8 mouse cellular contexts compared by ENCODE assay signal in the genomic region with DNA sequence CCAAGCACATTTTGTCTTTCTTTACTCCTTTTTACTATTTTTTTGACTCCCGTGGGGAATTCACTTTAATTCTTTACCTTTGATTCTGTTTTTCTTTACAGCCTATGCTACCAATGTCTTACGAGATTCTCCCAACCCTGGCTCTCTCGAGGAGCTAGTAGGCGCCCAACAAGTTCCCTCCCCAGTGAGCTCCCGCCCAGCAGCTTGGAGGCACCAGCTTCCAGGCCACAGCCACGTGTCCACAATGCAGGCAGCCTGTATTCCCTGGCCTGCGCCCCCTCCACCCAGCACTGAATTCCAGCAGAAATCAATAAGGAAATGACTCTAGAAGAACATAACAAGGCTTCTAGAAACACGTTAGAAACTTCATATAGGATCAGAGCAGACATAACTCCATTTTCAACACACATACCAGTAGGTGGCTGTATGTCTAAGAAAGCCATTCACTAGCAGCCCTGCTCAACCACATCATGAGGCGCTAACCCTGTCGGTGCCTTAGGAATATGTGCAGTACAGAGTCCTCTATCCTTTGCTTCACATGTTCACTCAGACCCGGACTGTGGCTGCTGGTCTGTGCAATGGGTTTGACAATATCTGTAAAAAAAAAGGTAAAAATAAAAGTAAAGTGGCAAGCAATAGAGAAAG. TPM values are rescaled to one million over a fixed set of nuclear protein-coding genes. Genes with fewer than 3 reads are reported as not detected.
A peak's percentile ranks its signal among the peaks of the same experiment; 100 is the strongest.
DNase-seq lines count a peak whose midpoint lies in the region; ATAC-seq and TF ChIP-seq lines count a peak whose summit lies in the region.

No protein-coding gene starts in this region.

- no peaks in the 10 kb centered on the region for H3K9me3 ChIP-seq in heart, embryonic 11.5 days (replicated peaks; ENCODE audit: control insufficient read depth, low read length)
- no peaks in the 10 kb centered on the region for H3K9me3 ChIP-seq in kidney, postnatal 0 days (replicated peaks; ENCODE audit: low read length)

- ATAC-seq in heart, embryonic 11.5 days (replicated peaks; ENCODE audit: insufficient number of reproducible peaks, low FRiP score, low TSS enrichment): no peak
- no peak for ATAC-seq in kidney, postnatal 0 days (replicated peaks; ENCODE audit: low FRiP score, low read depth)

- no peaks in the 10 kb centered on the region for H3K36me3 ChIP-seq in heart, embryonic 11.5 days (ENCODE audit: control insufficient read depth, insufficient read depth, low read length)
- H3K36me3 ChIP-seq in kidney, postnatal 0 days (ENCODE audit: insufficient read depth, low read length): no peaks in the 10 kb centered on the region

- DNase-seq in ovary, adult 18-20 months (ENCODE audit: low spot score): peak; percentile 25
- DNase-seq in ovary, postnatal 10 days (ENCODE audit: low spot score): no peak
- peak; percentile 56 for DNase-seq in cerebellum, adult 9-11 months
- no peak for DNase-seq in kidney, postnatal 0 days (ENCODE audit: low spot score)
- peak; percentile 19 for DNase-seq in lung, postnatal 10 days
- DNase-seq in right cerebral cortex, postnatal 14 days: peak; percentile 17
- no peak for DNase-seq in layer of hippocampus, postnatal 14 days (ENCODE audit: low spot score in 2 of 2)

- WGBS in heart, embryonic 11.5 days (ENCODE audit: insufficient replicate concordance): 26% methylated on average over 11 of the region's 11 CpGs
- 37% methylated on average over 11 of the region's 11 CpGs for WGBS in kidney, postnatal 0 days

- TF ChIP-seq CTCF in kidney, postnatal 0 days (IDR thresholded peaks at IDR 0.05; ENCODE audit: low read depth): peak; percentile 29; the same call in 1 of the 2 replicates

- no peak overlapping the region for H3K9ac ChIP-seq in heart, embryonic 11.5 days (ENCODE audit: low read depth, low read length)
- no peak overlapping the region for H3K9ac ChIP-seq in kidney, postnatal 0 days (ENCODE audit: low read depth, low read length)

- H3K4me2 ChIP-seq in heart, embryonic 11.5 days: peak overlapping the region; percentile 90
- peak overlapping the region; percentile 94 for H3K4me2 ChIP-seq in kidney, postnatal 0 days (ENCODE audit: low read length)

- H3K4me1 ChIP-seq in heart, embryonic 11.5 days (ENCODE audit: control insufficient read depth, insufficient read depth, low read length): peaks cover 11% of the 10 kb centered on the region; the same call in 1 of the 2 replicates
- H3K4me1 ChIP-seq in kidney, postnatal 0 days (replicated peaks; ENCODE audit: insufficient read depth, low read length): peaks cover 8% of the 10 kb centered on the region

- H3K27ac ChIP-seq in heart, embryonic 11.5 days (ENCODE audit: low read depth, low read length): no peak overlapping the region
- no peak overlapping the region for H3K27ac ChIP-seq in kidney, postnatal 0 days

- no peaks in the 10 kb centered on the region for H3K27me3 ChIP-seq in heart, embryonic 11.5 days (ENCODE audit: control insufficient read depth, insufficient read depth, low read length)
- no peaks in the 10 kb centered on the region for H3K27me3 ChIP-seq in kidney, postnatal 0 days (ENCODE audit: insufficient read depth, low read length)

- peak overlapping the region; percentile 93 for H3K4me3 ChIP-seq in heart, embryonic 11.5 days (ENCODE audit: low read depth, low read length)
- no peak overlapping the region for H3K4me3 ChIP-seq in kidney, postnatal 0 days (replicated peaks; ENCODE audit: low read depth, low read length)

RNA-seq across cellular contexts. Expression of a gene that starts 1.0 kb away (rescaled TPM):
- 39.2 and 45.7 TPM in 2 replicates for polyA plus RNA-seq in heart, embryonic 11.5 days (2014; fragmentation: Nextera tagmentation; extraction: Ambion mirVana)
- 26.5 and 27.2 TPM in 2 replicates for polyA plus RNA-seq in kidney, postnatal 0 days (2015; fragmentation: Nextera tagmentation; extraction: Ambion mirVana)
- total RNA-seq in layer of hippocampus, postnatal 14 days (2021): 10 to 100 TPM; 47.2 to 54.2 TPM

Comparison
In these comparisons a context has a peak if more than half of its experiments do, and no peak if none do; other contexts are left out.
1. DNase-seq: peak in ovary, adult 18-20 months (single experiment), cerebellum, adult 9-11 months (single experiment), lung, postnatal 10 days (single experiment) and right cerebral cortex, postnatal 14 days (single experiment); none in ovary, postnatal 10 days (single experiment), kidney, postnatal 0 days (single experiment) and layer of hippocampus, postnatal 14 days (0 of 2).